Mouse (Mus musculus) adrenal gland, postnatal 36 days (tissue): ENCODE results near the gene Cdh5. TPM values are rescaled to one million over a fixed set of nuclear protein-coding genes. Genes with fewer than 3 reads are reported as not detected.
A peak's percentile ranks its signal among the peaks of the same experiment; 100 is the strongest.
"Not testable (repeated sequence)": the region's sequence is repeated elsewhere in the genome, so short reads cannot be mapped to it uniquely, and the experiment has no call there.

ENCODE experiments used
- DNase-seq, 2 experiments: peaks; one replicate each; pipeline ENCODE4 v3.0.0; 2021; ENCODE audit warnings: mixed read lengths in 1 of 2
- long read RNA-seq, 2 experiments: library from polyadenylated mRNA; stranded (forward); transcript quantifications; one replicate each; pipeline ENCODE4 v2.0.0; 2021; ENCODE audit warnings: borderline sequencing depth in 2 of 2
- total RNA-seq, 2 experiments: library from RNA; stranded (reverse); gene quantifications; 2 replicates each; pipeline ENCODE4 v1.2.3; 2021

Cdh5 gene
- 10 to 100 TPM; 44.1 to 61.4 TPM for total RNA-seq
- long read RNA-seq, experiment 1, partial matches to known transcripts, result 5 of 6 reads
- long read RNA-seq, experiment 1, other reads (novel, unspliced or antisense), result 0 of 6 reads
- long read RNA-seq, experiment 2, partial matches to known transcripts, result 0 of 2 reads
- long read RNA-seq, experiment 2, other reads (novel, unspliced or antisense), result 2 of 2 reads

DNA sequence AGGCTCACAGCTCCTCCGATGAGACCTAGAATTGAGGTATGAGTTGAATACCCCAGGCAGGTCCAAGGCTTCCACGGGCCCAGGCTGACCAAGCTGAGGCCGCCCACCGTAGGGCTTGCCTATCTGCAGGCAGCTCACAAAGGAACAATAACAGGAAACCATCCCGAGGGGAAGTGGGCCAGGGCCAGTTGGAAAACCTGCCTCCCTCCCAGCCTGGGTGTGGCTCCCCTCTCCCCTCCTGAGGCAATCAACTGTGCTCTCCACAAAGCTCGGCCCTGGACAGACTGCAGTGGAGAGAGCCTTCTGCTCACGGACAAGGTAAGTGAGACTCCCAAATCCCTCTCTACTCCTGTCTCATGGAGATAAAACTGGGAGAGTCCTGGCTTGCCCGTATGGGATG lies at the start of gene Cdh5:
Gene Cdh5 (plus strand): TSS at position 211 of the 400 bp plus-strand sequence.
- peak; percentile 60 to 66 for DNase-seq

GRCm38 (mm10) chr8:104059922-104060321 lies 41.5 kb upstream of the Cdh5 start:
- DNase-seq, result no peak

DNA sequence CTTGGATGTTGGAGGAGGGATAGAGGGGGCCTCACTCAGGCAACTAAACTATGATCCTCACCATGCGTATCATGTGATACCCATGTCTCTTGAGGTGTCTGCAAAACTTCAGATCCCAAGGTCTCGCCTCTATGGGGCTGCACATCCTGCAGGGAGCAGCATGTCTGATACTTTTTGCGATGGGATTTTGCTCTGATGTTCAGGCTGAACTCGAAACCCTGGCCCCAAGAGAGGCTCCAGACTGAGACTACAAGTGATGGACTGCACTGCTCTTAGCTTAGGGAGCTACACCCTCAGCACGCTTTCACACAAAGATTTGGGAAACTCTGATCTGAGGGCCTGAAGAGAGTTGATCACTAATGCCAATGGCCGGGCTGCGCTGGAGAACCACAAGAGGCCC lies 41.0 kb upstream of the Cdh5 start:
- DNase-seq, result no peak

GRCm38 (mm10) chr8:104061048-104061988 lies 40.1 kb upstream of the Cdh5 start:
- DNase-seq, result no peak

GRCm38 (mm10) chr8:104061989-104062820 lies 39.2 kb upstream of the Cdh5 start:
- no peak for DNase-seq

DNA sequence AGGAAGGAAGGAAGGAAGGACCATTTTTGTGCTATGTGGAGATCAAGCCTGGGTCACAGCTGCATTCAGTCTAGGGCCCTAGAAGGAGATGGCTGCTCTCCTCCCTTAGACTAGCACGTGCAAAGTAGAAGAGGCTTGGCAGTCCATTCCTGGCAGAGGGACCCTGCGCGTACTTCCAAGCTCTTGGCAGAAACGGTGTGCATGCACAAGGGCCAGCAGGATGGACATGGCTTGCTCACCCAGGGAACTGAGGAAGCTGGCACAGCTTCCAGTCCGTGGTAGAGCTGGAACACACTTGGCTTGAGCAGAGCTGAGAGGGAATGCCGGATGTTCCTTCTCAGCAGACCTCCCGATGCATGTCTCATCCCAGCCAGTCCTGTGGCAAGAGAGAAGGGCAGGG lies 36.2 kb upstream of the Cdh5 start:
- no peak for DNase-seq

GRCm38 (mm10) chr8:104065906-104066518 lies 35.4 kb upstream of the Cdh5 start:
- DNase-seq, result no peak

DNA sequence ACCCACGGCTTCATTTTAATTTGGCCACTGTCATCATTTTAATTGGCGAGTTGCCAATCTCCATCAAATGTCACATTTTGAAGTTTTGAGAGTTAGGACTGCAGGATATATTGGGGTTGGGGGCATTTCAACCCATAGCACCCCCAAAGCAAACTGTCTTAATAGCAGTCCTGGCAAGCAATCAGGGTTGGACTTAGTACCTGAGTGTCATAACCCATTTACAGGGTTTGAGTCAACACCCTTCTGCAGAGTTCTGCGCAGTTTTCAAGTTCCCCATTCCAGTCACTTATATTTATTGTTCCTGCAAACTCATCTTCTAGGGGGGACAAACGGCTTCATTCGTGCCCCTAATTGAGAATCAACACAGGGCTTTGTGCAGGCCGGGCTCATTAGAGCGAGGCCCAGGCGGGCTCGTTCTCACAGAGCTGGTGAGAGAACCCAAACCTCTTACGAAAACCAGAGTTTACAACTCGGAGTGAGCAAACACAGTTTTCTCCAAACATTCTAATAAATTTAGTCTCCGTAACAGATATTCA lies 34.0 kb upstream of the Cdh5 start:
- DNase-seq, result no peak

DNA sequence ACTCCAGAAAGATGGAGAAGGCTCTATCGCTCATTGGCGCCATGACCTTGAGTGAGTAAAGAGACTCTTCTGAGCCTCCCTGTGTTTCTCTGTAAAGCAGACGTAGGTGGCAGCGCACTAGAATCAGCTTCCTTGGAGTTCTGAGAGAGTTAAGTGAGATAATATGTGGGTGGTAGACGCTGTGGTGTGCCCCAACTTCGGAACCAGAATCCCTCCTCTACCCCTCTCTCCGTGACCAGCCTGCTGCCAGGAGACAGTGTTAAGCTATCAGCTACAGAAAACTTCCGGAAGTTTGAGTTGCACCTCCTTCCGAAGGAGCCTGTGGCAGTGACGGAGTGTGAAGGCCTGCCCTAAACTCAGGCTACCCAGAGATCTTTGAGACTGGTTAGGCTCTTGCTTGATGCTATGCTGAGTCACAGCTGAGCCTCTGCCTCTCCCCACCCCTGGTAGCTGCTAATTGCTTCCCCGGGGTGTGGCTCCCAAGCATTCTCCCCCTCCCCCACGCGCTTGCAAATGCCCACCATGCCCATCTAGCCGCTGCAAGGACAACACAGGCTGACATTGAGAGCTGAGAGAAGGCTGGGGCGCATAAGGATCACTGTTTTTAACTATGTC lies 32.9 kb upstream of the Cdh5 start:
- no peak for DNase-seq

DNA sequence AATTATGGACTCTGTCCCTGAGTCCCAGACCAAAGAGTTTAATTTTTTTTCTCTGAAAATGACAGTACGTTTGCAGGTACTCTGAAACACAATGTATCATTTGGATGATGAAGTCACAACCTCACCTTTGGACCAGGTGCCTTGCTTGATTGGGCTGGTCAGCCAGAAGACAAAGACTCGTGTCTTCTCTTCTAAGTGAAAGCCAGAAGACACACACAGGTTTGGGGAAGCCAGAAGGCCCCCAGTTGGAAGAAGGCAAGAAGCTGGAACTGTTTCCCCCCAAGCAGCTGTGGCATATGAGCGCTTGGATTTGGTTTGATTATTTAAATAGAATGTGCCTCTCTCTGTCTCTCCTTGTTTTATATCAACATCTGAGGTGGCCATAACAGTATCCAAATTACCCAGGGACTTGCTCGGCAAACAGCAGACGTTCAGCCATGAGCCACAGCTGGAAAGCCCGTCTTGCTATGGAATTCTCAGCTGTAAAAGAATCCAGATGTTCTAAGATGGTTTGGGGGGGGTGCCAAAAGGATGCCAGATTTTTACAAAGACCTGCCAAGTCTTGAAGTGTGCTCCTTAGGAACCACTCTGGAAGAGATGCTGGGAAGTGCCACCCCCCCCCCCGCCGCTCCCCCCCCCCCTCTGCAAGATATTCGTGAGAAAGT lies 31.1 kb upstream of the Cdh5 start:
- not testable (repeated sequence) for DNase-seq

DNA sequence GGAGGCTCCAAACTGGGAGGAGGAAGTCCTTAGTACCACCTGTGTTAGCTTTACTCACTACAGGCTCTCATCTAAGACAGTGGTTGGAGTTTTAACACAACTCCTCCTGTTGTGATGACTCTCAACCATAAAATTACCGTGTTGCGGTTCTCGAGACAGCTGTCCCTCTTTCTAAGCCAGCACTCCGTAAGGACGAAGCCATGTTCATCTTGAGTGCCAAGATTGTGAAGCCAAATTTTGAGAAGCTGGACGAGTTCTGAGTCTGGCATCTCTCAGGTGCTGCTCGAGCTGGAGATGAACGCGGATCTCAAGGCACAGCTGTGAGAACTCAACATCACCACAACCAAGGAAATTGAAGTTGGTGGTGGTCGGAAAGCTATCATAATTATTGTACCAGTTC lies 30.5 kb upstream of the Cdh5 start:
- DNase-seq, result no peak

DNA sequence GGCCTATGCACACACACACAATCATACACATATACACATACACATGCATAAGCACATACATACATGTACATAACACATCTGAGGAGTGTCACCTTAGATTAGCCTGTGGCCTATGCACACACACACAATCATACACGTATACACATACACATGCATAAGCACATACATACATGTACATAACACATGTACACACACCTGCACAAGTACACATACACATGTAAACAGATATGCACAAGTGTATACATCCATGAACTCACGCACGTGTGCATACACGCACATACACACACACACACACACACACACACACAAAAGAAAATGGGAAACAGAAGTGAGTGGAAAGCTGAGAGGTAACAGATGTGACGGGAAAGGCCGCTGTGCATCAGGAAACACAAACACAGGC lies 26.3 kb upstream of the Cdh5 start:
- DNase-seq, result no peak

DNA sequence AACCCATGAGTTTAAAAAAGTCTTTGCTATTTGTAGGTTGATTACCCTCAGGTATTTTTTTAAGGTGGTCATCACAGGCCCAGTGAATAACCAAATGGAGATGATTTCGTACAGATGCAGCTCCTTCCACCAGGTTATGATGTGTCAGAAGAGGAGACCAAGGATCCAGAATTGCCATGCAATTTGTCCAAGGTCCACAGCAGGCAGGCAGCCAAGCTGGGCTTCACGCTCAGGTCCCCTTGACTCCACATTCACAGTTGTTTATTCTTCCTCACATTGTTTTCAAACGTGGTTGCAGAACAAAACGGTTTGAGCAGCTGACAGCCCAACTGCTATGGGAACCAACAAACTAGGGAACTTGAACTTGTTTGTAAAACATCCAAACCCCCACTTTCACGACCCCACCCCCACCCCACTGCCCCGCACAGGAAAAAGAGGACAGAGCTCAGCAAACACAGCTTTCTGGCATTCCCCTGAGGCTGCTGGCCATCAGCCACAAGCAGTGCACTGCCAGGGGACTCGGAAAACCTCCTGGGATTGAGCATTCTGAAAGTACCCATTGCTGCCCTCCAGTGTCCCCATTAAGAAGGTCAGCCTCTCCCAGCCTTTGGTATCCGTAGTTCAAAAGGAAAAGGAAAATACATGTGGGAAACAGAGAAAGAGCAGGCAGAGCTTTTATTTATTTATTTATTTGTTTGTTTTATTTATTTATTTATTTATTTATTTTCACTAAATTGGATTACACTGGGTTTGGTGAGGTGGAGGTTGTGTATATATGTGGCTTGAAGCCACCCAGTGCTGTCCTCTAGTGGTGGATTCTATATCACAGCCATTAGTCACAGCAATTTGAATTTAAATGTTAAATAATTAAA lies 24.6 kb upstream of the Cdh5 start:
- peak; percentile 65 for DNase-seq

- DNase-seq, result peak in 1 of 2 experiments; percentile 11
Observed at GRCm38 (mm10) chr8:104078091-104078490, 23.3 kb upstream of the Cdh5 start.

- DNase-seq, result no peak
Observed at GRCm38 (mm10) chr8:104085281-104085680, 16.1 kb upstream of the Cdh5 start.

- DNase-seq, result no peak
Observed at GRCm38 (mm10) chr8:104086615-104087014, 14.8 kb upstream of the Cdh5 start.

GRCm38 (mm10) chr8:104087091-104087490 lies 14.3 kb upstream of the Cdh5 start:
- no peak for DNase-seq

DNA sequence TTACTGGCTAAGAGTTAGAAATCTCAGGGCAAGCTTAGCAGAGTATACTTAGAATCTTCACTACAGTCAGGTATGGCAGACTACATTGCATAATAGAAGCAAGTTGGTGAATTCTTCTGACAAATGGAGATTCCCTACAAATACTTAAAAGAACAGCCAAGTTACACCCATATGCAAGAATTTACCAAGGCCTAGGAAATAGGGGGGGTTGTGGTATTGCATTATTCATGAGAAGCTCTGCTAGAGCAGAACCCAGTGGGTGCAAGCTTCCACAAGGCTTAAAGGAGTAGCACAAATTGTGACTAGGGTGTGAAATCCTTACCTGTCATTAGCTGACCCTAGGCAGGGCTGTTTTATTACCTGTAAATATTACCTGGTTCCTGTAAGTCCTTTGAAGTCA lies 13.5 kb upstream of the Cdh5 start:
- not testable (repeated sequence) for DNase-seq

DNA sequence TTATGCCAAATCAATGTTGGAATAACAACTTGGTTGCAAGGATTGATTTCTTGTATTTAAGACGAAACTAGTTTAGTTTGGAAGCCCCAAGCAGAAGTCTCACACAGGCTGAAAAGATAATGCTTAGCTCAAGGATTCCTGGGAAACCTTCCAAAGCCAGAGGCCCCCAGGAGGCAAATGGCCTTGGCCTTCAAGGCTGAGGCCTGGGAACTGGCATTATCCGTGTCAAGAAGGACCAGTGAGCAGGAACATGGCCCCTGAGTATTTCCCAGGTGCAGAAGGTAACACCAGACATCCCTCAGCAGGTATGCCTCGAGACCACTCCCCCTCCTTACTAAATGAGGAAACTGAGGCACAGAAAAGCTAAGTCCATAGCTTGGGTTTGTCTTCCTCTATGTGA lies 12.5 kb upstream of the Cdh5 start:
- DNase-seq, result peak; percentile 57 to 68
